Mouse (Mus musculus) bone marrow, adult 2 months (tissue): ENCODE data around the gene Ndufb11.

ENCODE experiments used
- CTCF ChIP-seq: fragments of 200-500 bp; IDR thresholded peaks from 2 replicates; pipeline ENCODE4 v1.5.1; 2011; ENCODE audit warnings: low read length, control low read depth; ENCODE audit not compliant: control insufficient read depth, insufficient read depth
- POLR2A ChIP-seq: fragments of 200-500 bp; IDR thresholded peaks from 2 replicates; pipeline ENCODE4 v1.6.1; 2011; ENCODE audit warnings: low read depth, mild to moderate bottlenecking, control low read depth, low read length, borderline replicate concordance; ENCODE audit not compliant: control insufficient read depth

GRCm38 (mm10) chrX:20638141-20638540 is 20.7 kb upstream of the Ndufb11 start:
- no peak for TF ChIP-seq CTCF
- TF ChIP-seq POLR2A: no peak
